Mouse (Mus musculus) limb, embryonic 12.5 days (tissue): Measurements from ENCODE around the gene Chaf1a. TPM values are rescaled to one million over a fixed set of nuclear protein-coding genes. Genes with fewer than 3 reads are reported as not detected.

Experiments used
- ATAC-seq: fragments of 200-750 bp; cut with Nextera tagmentation; 2 replicates; pipeline ENCODE4 v1.8.0; 2017; ENCODE audit warnings: low read depth, moderate TSS enrichment; ENCODE audit not compliant: insufficient number of reproducible peaks, insufficient read depth, low FRiP score, low TSS enrichment
- H3K27ac ChIP-seq: fragments of 300-500 bp; sonication (generic); 2 replicates; pipeline ENCODE4 v1.5.1; 2016; ENCODE audit warnings: mild to moderate bottlenecking, moderate library complexity
- H3K27me3 ChIP-seq: fragments of 300-500 bp; sonication (generic); 2 replicates; pipeline ENCODE4 v1.6.1; 2016; ENCODE audit warnings: mild to moderate bottlenecking, moderate library complexity
- H3K36me3 ChIP-seq: fragments of 300-500 bp; sonication (generic); 2 replicates; pipeline ENCODE4 v1.6.1; 2016; ENCODE audit warnings: mild to moderate bottlenecking, moderate library complexity
- H3K4me1 ChIP-seq: fragments of 300-500 bp; sonication (generic); replicated peaks from 2 replicates; pipeline ENCODE4 v1.6.1; 2016
- H3K4me2 ChIP-seq: fragments of 300-500 bp; sonication (generic); 2 replicates; pipeline ENCODE4 v1.6.1; 2016; ENCODE audit warnings: mild to moderate bottlenecking, moderate library complexity
- H3K4me3 ChIP-seq: fragments of 300-500 bp; sonication (generic); replicated peaks from 2 replicates; pipeline ENCODE4 v1.5.1; 2016; ENCODE audit warnings: mild to moderate bottlenecking
- H3K9ac ChIP-seq: fragments of 300-500 bp; sonication (generic); replicated peaks from 2 replicates; pipeline ENCODE4 v1.6.1; 2016; ENCODE audit warnings: mild to moderate bottlenecking, moderate library complexity
- H3K9me3 ChIP-seq: fragments of 300-500 bp; sonication (generic); 2 replicates; pipeline ENCODE4 v1.6.1; 2016; ENCODE audit warnings: mild to moderate bottlenecking, moderate library complexity
- WGBS: fragments of 180-500 bp; shearing (Covaris S2); methylation state at CpG from one replicate; pipeline ENCODE4 v1.1.7; 2016; 5-methylcytosine and 5-hydroxymethylcytosine counted together
- polyA plus RNA-seq: library from polyadenylated mRNA; unstranded; fragments of >200 nt; fragmentation: Nextera tagmentation; extraction: Ambion mirVana; gene quantifications from 2 replicates; pipeline ENCODE4 v1.2.1, GENCODE M21; 2016

The Chaf1a gene
- polyA plus RNA-seq, 1 experiment from 2014 or later: 51.2 TPM

- H3K4me1 ChIP-seq: peaks cover 3% of the 10 kb centered on the region; the same call in 1 of the 2 replicates
- no peak overlapping the region for H3K9ac ChIP-seq
- peaks cover 91% of the 10 kb centered on the region for H3K36me3 ChIP-seq
- H3K4me2 ChIP-seq: no peak overlapping the region
- no peaks in the 10 kb centered on the region for H3K9me3 ChIP-seq
- H3K4me3 ChIP-seq: no peak overlapping the region
- H3K27me3 ChIP-seq: no peaks in the 10 kb centered on the region
- ATAC-seq: no peak
- H3K27ac ChIP-seq: peak overlapping the region; percentile 35
- WGBS: 84% methylated on average over 4 of the region's 4 CpGs
Measured at GRCm38 (mm10) chr17:56021161-56021910, 18.9 kb upstream of the Chaf1a start.

DNA sequence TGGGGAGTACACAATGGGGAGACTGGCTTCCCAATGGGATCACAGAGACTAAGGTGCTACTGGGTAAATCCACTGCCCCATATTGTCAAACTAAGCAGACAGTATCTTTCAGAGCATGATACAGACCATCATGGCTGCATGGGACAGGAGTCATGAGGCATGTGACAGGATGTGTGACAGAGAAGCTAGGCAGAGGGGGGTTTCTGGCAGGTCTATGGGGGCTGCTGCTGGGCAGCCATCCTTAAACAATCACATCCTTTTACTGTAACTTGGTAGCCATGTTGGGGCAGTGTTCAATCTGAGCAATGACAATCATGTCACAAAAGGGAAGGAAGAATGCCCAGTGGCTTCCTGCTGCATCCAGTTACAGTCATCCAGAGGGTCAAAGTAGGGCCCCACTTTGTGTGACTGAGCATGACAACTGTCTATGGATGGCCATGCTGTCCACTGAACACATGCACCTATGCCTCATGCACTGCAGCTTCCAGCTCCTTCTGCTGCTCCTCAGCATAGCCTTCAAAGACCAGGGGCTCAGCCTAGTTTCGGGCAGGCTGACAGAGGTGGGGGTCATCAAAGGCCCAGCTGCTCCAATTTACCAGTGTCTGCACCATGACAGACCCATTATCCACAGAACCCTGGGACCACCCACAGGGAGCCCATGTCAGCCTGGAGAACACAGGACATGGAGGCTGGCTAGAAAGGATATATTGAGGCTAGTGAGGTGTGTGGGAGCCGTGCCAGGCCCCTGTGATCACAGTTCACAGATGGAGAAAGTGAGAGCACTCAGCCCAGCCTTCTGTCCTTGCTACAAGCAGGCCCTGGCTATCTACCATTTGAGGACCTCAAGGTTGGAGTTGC is 17.9 kb upstream of the Chaf1a start:
- H3K4me3 ChIP-seq: no peak overlapping the region
- no peaks in the 10 kb centered on the region for H3K27me3 ChIP-seq
- no peaks in the 10 kb centered on the region for H3K9me3 ChIP-seq
- no peak overlapping the region for H3K9ac ChIP-seq
- no peak overlapping the region for H3K27ac ChIP-seq
- peaks cover 88% of the 10 kb centered on the region for H3K36me3 ChIP-seq
- no peak for ATAC-seq
- 42% methylated on average over 2 of the region's 2 CpGs for WGBS
- H3K4me1 ChIP-seq: peaks cover 13% of the 10 kb centered on the region; the same call in 1 of the 2 replicates
- H3K4me2 ChIP-seq: no peak overlapping the region

DNA sequence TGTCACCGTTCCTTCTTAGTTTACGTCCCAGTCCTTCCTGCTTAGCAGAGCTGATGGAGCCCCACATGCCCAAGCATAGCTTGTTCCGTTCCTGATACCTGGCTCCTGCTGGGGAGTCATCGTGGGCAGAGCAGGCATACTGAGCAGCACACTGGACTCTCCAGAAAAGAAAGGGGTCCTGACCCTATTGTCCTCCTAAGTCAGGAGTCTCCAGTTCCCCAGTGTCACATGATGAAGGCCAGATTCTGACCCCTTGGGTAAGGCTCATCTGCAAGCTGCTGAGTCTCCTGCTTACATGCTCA is 17.3 kb upstream of the Chaf1a start:
- H3K27me3 ChIP-seq: no peaks in the 10 kb centered on the region
- H3K4me3 ChIP-seq: no peak overlapping the region
- ATAC-seq: no peak
- 84% methylated on average over 4 of the region's 4 CpGs for WGBS
- no peak overlapping the region for H3K4me2 ChIP-seq
- H3K4me1 ChIP-seq: peaks cover 18% of the 10 kb centered on the region; the same call in 1 of the 2 replicates
- peaks cover 88% of the 10 kb centered on the region for H3K36me3 ChIP-seq
- H3K27ac ChIP-seq: no peak overlapping the region
- no peaks in the 10 kb centered on the region for H3K9me3 ChIP-seq
- H3K9ac ChIP-seq: no peak overlapping the region

DNA sequence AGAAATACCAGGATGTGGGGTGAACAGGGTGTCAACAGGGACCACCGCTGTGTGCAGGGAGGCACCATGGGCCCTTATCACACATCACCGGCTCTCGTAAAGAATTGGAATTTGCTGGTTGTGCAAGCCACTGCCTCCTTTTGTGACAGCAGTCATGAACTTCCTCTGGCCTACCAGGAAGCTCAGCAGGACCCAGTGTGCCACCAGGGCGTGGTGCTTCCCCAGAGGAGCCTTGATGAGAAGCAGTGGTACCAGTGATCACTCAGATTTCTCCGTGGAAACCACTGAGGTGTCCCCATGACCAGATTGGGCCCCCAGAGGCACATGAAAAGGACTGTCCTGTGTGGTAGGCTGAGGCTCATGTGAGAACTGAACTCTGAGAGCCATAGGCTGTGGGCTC is 16.9 kb upstream of the Chaf1a start:
- Histone ChIP-seq H3K4me3 (no peak overlapping the region), H3K9me3 (no peaks in the 10 kb centered on the region), H3K36me3 (peaks cover 88% of the 10 kb centered on the region), H3K4me1 (peaks cover 18% of the 10 kb centered on the region; the same call in 1 of the 2 replicates), H3K9ac (no peak overlapping the region), H3K27ac (no peak overlapping the region), H3K4me2 (no peak overlapping the region), H3K27me3 (no peaks in the 10 kb centered on the region)
- 86% methylated on average over 5 of the region's 5 CpGs for WGBS
- ATAC-seq: no peak

- Histone ChIP-seq H3K27ac (0 out of 2 replicates have a peak overlapping the region, but pooled peaks have one; percentile 23), H3K36me3 (peaks cover 88% of the 10 kb centered on the region), H3K27me3 (no peaks in the 10 kb centered on the region), H3K4me3 (no peak overlapping the region), H3K9me3 (no peaks in the 10 kb centered on the region), H3K4me1 (peaks cover 18% of the 10 kb centered on the region; the same call in 1 of the 2 replicates), H3K4me2 (no peak overlapping the region), H3K9ac (no peak overlapping the region)
- 71% methylated on average over 2 of the region's 2 CpGs for WGBS
- ATAC-seq: no peak
Measured at GRCm38 (mm10) chr17:56024476-56024875, 15.8 kb upstream of the Chaf1a start.

GRCm38 (mm10) chr17:56024931-56025330 is 15.3 kb upstream of the Chaf1a start:
- WGBS: 78% methylated on average over 5 of the region's 5 CpGs
- peaks cover 88% of the 10 kb centered on the region for H3K36me3 ChIP-seq

GRCm38 (mm10) chr17:56026303-56026702 is 13.9 kb upstream of the Chaf1a start:
- 83% methylated on average over 1 of the region's 1 CpGs for WGBS
- no peak overlapping the region for H3K9ac ChIP-seq
- ATAC-seq: no peak
- H3K9me3 ChIP-seq: no peaks in the 10 kb centered on the region
- peaks cover 18% of the 10 kb centered on the region for H3K4me1 ChIP-seq
- no peak overlapping the region for H3K4me2 ChIP-seq
- H3K27ac ChIP-seq: no peak overlapping the region
- H3K4me3 ChIP-seq: no peak overlapping the region
- peaks cover 84% of the 10 kb centered on the region for H3K36me3 ChIP-seq
- no peaks in the 10 kb centered on the region for H3K27me3 ChIP-seq

More at GRCm38 (mm10) chr17:56024931-56025330, 15.3 kb upstream of the Chaf1a start:
- Histone ChIP-seq H3K9ac (no peak overlapping the region), H3K27ac (no peak overlapping the region), H3K4me1 (peaks cover 18% of the 10 kb centered on the region; the same call in 1 of the 2 replicates), H3K4me3 (no peak overlapping the region), H3K9me3 (no peaks in the 10 kb centered on the region), H3K4me2 (no peak overlapping the region), H3K27me3 (no peaks in the 10 kb centered on the region)
- no peak for ATAC-seq

DNA sequence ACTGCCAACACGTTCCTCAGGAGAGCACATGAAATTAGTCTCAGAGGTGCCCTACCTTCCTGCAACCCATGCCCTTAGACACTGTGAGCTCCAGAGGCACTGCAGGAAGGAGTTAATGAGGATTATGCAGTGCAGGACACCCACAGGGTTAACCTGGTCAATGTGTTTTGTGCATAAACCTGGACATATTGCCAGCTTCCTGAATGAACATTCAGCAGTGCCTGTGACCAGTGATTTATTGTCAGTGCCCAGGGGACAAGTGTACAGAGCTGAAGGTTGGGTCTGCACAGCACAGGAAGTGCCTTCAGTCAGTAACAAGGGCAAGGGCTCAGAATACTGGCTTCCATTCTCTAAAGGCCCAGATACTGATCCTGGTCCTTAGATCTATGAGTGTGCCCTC is 13.4 kb upstream of the Chaf1a start:
- 31% methylated on average over 1 of the region's 1 CpGs for WGBS
- H3K4me1 ChIP-seq: peaks cover 18% of the 10 kb centered on the region
- no peak overlapping the region for H3K9ac ChIP-seq
- peaks cover 81% of the 10 kb centered on the region for H3K36me3 ChIP-seq
- ATAC-seq: no peak
- H3K4me3 ChIP-seq: no peak overlapping the region
- no peaks in the 10 kb centered on the region for H3K27me3 ChIP-seq
- no peak overlapping the region for H3K27ac ChIP-seq
- no peak overlapping the region for H3K4me2 ChIP-seq
- H3K9me3 ChIP-seq: no peaks in the 10 kb centered on the region

DNA sequence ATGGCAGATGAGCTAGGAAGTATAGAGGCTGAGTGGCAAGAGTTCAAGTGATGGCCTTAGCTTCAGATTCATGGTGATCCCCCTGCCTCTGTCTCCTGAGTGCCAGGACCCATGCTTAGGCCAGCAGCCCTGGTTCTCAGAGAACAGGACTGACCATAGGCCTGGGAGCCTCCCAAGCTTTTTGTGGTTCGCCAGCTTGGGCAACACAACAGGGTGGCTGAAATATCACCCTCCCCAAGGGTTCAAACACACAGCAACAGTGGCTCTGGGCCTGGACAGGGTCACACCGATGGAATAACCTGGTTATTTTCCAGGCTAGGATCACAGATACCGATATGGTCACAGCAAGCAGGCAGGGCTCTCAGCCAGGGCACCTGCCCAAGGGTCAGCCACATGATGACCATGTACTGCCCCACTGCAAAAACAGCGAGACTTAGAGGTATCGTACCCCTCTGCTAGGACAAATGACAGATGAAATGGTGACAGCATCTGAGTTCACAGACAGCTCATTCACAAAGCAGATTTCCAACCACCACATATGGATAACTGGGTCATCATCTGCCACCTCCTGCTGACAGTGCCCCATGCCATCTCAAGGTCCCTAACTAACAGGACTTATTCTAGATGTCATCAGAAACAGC is 12.3 kb upstream of the Chaf1a start:
- Histone ChIP-seq H3K4me1 (peaks cover 26% of the 10 kb centered on the region; the same call in 1 of the 2 replicates), H3K9me3 (no peaks in the 10 kb centered on the region), H3K36me3 (peaks cover 82% of the 10 kb centered on the region), H3K4me3 (no peak overlapping the region), H3K27me3 (no peaks in the 10 kb centered on the region), H3K27ac (no peak overlapping the region), H3K4me2 (no peak overlapping the region), H3K9ac (no peak overlapping the region)
- WGBS: 86% methylated on average over 5 of the region's 5 CpGs
- ATAC-seq: no peak

- 89% methylated on average over 9 of the region's 9 CpGs for WGBS
- ATAC-seq: no peak
- Histone ChIP-seq H3K4me1 (peaks cover 38% of the 10 kb centered on the region), H3K36me3 (peaks cover 81% of the 10 kb centered on the region), H3K4me3 (no peak overlapping the region), H3K4me2 (no peak overlapping the region), H3K9ac (no peak overlapping the region), H3K27me3 (no peaks in the 10 kb centered on the region), H3K9me3 (no peaks in the 10 kb centered on the region), H3K27ac (no peak overlapping the region)
Measured at GRCm38 (mm10) chr17:56030238-56030870, 9.9 kb upstream of the Chaf1a start.

- 71% methylated on average over 5 of the region's 5 CpGs for WGBS
- no peak overlapping the region for H3K4me2 ChIP-seq
- no peak overlapping the region for H3K4me3 ChIP-seq
- peaks cover 77% of the 10 kb centered on the region for H3K36me3 ChIP-seq
- H3K9ac ChIP-seq: no peak overlapping the region
- no peaks in the 10 kb centered on the region for H3K27me3 ChIP-seq
- no peak for ATAC-seq
- peaks cover 40% of the 10 kb centered on the region for H3K4me1 ChIP-seq
- no peaks in the 10 kb centered on the region for H3K9me3 ChIP-seq
- no peak overlapping the region for H3K27ac ChIP-seq
Measured at GRCm38 (mm10) chr17:56030919-56031318, 9.3 kb upstream of the Chaf1a start.
